Mouse (Mus musculus): ENCODE measurements around the gene Triap1.
"Not testable (repeated sequence)": the region's sequence is repeated elsewhere in the genome, so short reads cannot be mapped to it uniquely, and the experiment has no call there.

DNA sequence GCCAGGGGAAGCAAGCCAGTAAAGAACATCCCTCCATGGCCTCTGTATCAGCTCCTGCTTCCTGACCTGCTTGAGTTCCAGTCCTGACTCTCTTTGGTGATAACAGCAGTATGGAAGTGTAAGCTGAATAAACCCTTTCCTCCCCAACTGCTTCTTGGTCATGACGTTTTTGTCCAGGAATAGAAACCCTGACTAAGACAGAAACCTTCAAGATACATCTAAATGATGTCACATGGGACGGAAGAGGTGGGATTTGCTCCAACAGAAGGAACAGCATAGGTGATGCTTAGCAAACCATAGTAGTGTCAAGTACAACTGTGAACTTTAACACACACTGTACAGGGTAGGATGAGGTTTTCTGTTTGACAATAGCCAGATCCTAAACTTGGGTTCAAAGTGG is 37.9 kb downstream of the Triap1 start:
- TF ChIP-seq CTCF, POLR2A (IDR thresholded peaks at IDR 0.05; ENCODE audit: extremely low read depth, insufficient read depth, low read length): not testable (repeated sequence)
